Mouse (Mus musculus): ENCODE measurements around the gene Smim4. TPM values are rescaled to one million over a fixed set of nuclear protein-coding genes. Genes with fewer than 3 reads are reported as not detected.

Smim4 gene
- polyA plus RNA-seq, 1 experiment from 2014 or later: 90.8 TPM

DNA sequence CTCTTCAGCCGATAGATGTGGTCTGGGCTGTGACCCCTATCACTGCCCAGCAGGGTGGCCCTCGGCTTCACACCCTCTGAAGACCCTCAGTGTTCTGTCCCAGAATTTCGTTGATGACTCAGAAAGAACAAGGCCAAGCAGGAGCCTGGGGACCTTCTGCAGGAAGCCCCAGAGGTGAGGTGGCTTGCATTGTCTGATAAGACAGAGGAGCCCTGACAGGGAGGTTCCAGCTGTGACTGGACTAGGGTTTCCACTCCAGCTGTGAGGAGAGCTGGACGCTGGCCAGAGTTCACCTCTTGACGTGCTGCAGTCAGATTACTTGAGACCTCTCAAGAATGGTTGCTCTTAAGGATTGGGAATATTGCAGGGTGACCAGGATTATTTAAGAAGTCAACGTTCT lies 3.3 kb upstream of the Smim4 start:
- H3K4me3 ChIP-seq (replicated peaks): peak overlapping the region; percentile 87
- H3K4me1 ChIP-seq (replicated peaks): peaks cover 55% of the 10 kb centered on the region
- H3K27me3 ChIP-seq: no peaks in the 10 kb centered on the region
- peaks cover 31% of the 10 kb centered on the region for H3K36me3 ChIP-seq
- 4% methylated on average over 6 of the region's 6 CpGs for WGBS (ENCODE audit: insufficient replicate concordance)
- DNase-seq (peak; percentile 53), ATAC-seq (ENCODE audit: low read depth) (peak; percentile 14; the same call in 1 of the 2 replicates)
- peak overlapping the region; percentile 94 for H3K9ac ChIP-seq
- peak overlapping the region; percentile 99 for H3K4me2 ChIP-seq
- no peaks in the 10 kb centered on the region for H3K9me3 ChIP-seq (replicated peaks)
- H3K27ac ChIP-seq: peak overlapping the region; percentile 82

DNA sequence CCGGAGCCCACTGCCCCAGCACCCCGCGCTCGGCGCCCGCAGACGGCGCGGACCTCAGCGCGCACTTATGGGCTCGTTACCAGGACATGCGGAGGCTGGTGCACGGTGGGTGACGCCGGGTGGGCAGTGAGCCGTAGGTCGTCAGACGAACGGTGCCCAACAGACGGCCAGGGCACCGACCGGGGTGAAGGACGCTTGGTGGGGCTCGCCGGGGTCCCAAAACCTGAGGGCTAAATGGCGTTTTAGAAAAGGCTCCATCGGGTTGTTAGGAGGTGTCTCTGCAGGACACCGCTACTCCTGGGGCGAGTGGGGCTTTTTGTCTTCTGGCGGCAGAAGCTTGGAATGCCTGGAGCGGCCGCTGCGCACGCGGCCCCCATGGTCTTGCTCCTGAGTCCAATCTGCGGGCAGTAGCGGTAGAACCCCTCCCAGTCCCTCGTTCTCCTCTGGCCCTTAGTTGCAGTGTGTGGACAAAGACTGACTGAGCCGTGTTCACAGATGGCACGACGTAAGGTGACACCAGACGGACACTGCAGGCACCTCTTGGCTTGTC lies 2.6 kb upstream of the Smim4 start:
- Histone ChIP-seq H3K27me3 (no peaks in the 10 kb centered on the region), H3K9me3 (replicated peaks) (no peaks in the 10 kb centered on the region), H3K9ac (peak overlapping the region; percentile 94), H3K4me3 (replicated peaks) (peak overlapping the region; percentile 87), H3K27ac (peak overlapping the region; percentile 82), H3K4me2 (peak overlapping the region; percentile 99), H3K4me1 (replicated peaks) (peaks cover 62% of the 10 kb centered on the region), H3K36me3 (peaks cover 24% of the 10 kb centered on the region)
- WGBS (ENCODE audit: insufficient replicate concordance): under 1% methylated on average over 43 of the region's 43 CpGs
- no peak; the same call in 1 of the 2 replicates for ATAC-seq (ENCODE audit: low read depth)
- DNase-seq: no peak

DNA sequence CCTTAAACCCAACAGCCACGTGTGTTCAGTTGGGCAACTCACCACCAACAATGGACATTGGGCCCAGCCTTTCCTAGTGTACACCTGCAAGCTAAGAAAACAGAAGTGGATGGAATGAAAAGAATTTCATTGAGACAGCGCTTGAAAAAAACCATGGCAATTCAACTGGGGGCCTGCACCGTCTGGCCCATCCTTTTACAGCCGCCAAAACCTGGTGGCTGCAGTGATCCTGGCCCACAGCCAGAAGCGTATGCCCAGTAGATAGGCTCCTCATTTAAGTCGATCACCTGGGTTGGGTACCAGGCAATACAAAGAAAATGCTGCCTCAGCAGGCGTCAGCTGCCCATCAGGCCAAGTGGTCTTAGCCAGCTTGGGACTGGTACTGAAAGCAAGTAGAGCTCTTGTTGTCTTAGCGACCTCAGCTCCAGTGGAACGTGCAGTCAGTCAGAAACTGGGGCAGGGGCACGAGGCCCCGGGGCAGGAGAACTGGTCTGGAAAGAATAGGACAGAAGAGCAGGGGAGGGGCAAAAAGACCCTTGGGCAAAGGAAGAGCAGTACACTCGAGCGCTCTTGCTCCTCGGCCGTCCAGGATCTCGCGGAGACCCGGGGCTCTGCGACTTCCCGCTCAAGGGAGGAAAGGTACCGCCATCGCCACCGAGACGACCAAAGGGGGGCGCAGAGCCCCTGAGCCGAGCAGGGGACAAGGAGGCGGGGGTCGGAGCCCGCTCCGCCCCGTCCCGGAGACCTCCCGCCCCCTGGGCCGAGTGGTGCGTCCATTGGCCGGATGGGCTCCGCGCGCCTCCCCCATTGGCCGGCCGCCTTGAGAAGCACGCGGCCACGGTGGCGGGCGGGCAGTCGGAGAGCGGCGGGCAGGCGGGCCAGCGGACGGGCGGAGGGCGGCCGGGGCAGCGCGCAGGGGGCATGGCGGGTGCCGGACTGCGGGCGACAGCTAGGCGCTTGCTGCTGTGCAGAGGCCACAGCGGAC lies 1.8 kb upstream of the Smim4 start, which contains the start of gene Nt5dc2:
Nt5dc2 (plus strand) TSS at position 818 of the 985 bp plus-strand sequence.
- H3K4me2 ChIP-seq: peak within 1 kb of the TSS; percentile 99
- peak within 1 kb of the TSS; percentile 94 for H3K9ac ChIP-seq
- DNase-seq (peak; percentile 81), ATAC-seq (ENCODE audit: low read depth) (peak; percentile 66)
- WGBS (ENCODE audit: insufficient replicate concordance): 7% methylated on average over 57 of the region's 63 CpGs
- H3K4me3 ChIP-seq (replicated peaks): peak within 1 kb of the TSS; percentile 87
- no peaks in the 10 kb centered on the region for H3K9me3 ChIP-seq (replicated peaks)
- H3K27me3 ChIP-seq: no peaks in the 10 kb centered on the region
- peaks cover 19% of the 10 kb centered on the region for H3K36me3 ChIP-seq
- peak within 1 kb of the TSS; percentile 82 for H3K27ac ChIP-seq
- peaks cover 70% of the 10 kb centered on the region for H3K4me1 ChIP-seq (replicated peaks)

DNA sequence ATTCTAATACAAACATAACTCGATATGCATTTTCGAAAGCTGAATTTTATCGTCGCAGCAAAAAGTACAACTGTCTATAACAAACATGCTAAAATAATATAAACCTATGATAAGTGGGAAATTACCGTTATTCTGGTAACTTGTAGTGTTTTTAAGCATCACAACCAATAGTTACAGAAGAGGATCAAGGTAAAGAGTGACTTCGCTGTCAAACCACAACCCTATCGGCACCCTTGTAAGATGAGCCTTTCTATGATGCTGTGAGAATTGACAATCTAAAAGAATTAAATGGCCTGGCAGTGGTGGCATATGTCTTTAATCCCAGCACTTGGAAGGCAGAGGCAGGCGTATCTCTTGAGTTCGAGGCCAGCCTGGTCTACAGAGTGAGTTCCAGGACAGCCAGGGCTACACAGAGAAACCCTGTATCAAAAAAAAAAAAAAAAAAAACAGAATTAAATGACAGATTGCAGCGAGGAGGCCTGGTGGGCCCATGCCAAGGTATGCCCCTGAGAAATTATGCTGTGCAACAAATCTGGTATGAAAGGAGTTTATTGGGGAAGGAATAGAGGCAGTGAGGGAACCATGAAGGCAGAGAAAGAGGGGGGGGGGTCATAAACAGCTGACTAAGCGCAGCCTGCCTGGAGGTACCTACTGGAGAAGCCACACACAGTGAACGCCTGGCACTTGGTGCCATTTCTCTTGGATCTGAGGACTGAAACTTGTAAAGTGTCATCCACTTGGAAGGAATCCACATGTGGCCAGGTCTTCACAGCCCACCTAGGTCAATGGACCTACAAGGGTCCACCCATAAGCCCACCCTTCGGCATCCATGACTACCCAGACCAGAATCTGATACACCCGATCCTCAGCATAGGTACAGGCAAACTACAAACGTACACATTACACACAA lies 825 bp upstream of the Smim4 start:
- no peak for DNase-seq

DNA sequence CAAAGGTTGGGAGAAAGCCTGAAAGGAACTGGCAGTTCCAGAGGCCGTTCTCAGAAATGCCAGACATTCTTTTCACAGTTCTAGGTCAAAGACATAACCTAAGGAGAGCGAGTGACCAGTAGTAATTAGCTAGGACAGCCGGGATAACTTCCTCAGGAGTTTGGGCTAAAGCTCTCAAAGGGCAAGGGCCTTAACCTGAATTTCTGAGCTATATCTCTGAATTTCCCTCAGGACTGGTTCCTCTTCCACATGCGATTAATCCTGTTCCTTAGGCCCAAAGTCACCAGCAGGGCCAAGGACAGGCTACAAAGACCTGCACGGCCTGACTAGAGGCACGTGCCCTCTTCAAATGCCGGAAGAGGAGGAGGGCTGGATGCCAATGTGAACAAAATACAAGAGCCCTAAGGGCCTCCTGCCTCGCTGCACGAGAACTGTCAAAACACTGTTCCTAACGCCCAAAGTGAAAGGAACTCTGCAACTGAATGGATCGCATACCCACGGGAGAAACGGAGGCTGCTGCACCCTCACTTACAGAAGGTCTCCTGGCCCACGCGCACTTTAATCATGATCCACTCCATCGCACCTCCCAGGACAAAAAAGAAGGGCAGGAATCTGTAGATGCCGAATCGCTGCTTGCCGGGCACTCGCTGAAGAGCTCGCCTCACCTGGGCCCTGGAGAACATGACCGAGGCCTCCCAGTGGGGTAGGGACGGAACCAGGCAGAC lies 493 bp downstream of the Smim4 start:
- Histone ChIP-seq H3K4me2 (peak overlapping the region; percentile 99), H3K9ac (peak overlapping the region; percentile 93), H3K36me3 (peaks cover 18% of the 10 kb centered on the region), H3K4me3 (replicated peaks) (peak overlapping the region; percentile 81), H3K27ac (peak overlapping the region; percentile 91), H3K27me3 (no peaks in the 10 kb centered on the region), H3K9me3 (replicated peaks) (no peaks in the 10 kb centered on the region), H3K4me1 (replicated peaks) (peaks cover 77% of the 10 kb centered on the region)
- peak; percentile 34 for DNase-seq
- WGBS (ENCODE audit: insufficient replicate concordance): 2% methylated on average over 23 of the region's 23 CpGs
- peak; percentile 14 for ATAC-seq (ENCODE audit: low read depth)

More for the DNA sequence above, 825 bp upstream of the Smim4 start:
- Histone ChIP-seq H3K27me3 (no peaks in the 10 kb centered on the region), H3K9me3 (replicated peaks) (no peaks in the 10 kb centered on the region), H3K4me1 (replicated peaks) (peaks cover 80% of the 10 kb centered on the region), H3K9ac (peak overlapping the region; percentile 60), H3K27ac (peak overlapping the region; percentile 82), H3K4me3 (replicated peaks) (peak overlapping the region; percentile 81), H3K36me3 (peaks cover 13% of the 10 kb centered on the region), H3K4me2 (peak overlapping the region; percentile 99)
- WGBS (ENCODE audit: insufficient replicate concordance): 59% methylated on average over 15 of the region's 15 CpGs
- ATAC-seq (ENCODE audit: low read depth): no peak

DNA sequence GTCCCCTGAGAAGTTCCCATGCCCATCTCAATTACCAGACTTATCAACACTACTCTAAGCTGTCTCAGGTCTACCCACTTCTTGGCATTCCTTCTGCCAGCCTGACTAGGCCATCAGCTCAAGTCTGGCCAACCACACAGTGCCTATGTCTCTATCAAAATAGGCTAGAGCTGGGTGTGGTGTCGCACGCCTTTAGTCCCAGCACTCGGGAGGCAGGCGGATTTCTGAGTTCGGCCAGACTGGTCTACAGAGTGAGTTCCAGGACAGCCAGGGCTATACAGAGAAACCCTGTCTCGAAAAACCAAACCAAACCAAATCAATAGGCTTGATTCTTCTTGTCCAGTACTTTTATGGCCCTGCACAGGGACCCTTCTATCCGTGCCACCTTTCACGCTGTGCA lies 1.9 kb downstream of the Smim4 start:
- Histone ChIP-seq H3K27ac (peak overlapping the region; percentile 71), H3K27me3 (no peaks in the 10 kb centered on the region), H3K4me1 (replicated peaks) (peaks cover 64% of the 10 kb centered on the region), H3K4me2 (peak overlapping the region; percentile 68), H3K9me3 (replicated peaks) (no peaks in the 10 kb centered on the region), H3K36me3 (peaks cover 25% of the 10 kb centered on the region), H3K4me3 (replicated peaks) (peak overlapping the region; percentile 42), H3K9ac (peak overlapping the region; percentile 67)
- ATAC-seq (ENCODE audit: low read depth) (no peak), DNase-seq (no peak)
- WGBS (ENCODE audit: insufficient replicate concordance): 57% methylated on average over 8 of the region's 8 CpGs

DNA sequence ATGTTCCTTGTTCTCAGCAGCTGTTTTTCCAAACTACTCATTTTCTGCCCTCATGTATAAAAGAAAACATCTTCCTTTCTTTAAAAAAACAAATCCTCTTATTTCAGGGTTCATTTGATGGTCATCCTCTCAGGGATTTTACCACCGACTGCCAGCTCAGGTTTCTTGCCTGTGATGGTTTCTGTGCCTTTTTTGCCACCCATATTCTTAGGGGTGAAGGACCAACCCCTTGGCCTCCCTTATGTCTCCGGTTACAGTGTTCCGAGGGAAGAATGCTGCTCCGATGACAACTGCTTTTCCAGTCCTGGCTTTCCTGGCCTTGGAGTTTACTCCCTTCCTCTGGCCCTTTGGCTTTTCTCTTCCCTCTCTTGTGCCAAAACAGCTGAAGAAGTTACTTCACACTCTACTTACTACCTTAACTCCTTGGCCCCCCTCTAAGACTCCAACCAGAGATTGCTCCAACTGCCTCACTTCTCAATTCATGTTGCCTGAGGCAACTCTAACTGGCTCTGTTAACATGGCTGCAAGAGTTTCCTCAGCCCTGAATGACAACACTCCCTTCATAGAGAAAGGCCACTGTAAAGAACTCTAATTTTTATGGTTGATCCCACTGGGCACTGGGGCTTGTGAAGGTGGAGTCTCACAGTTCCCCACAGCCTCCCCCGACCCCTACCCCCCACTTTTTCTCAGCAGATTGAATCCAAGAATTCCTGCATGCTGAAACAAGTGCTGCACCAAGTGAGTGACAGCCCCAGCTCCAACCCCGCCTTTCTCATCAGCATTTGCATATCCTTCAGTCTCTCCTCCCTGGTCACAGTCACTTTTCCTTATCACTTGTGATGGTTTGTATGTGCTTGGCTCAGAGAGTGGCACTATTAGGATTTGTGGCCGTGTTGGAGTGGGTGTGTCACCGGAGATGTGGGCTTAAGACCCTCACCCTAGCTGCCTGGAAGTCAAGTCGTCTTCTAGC lies 3.4 kb downstream of the Smim4 start:
- Histone ChIP-seq H3K27me3 (no peaks in the 10 kb centered on the region), H3K4me1 (replicated peaks) (peaks cover 54% of the 10 kb centered on the region), H3K27ac (peak overlapping the region; percentile 71), H3K4me3 (replicated peaks) (peak overlapping the region; percentile 18; the same call in 1 of the 2 replicates), H3K9me3 (replicated peaks) (no peaks in the 10 kb centered on the region), H3K9ac (peak overlapping the region; percentile 38), H3K4me2 (peak overlapping the region; percentile 68), H3K36me3 (peaks cover 33% of the 10 kb centered on the region)
- ATAC-seq (ENCODE audit: low read depth) (no peak), DNase-seq (no peak)
- WGBS (ENCODE audit: insufficient replicate concordance): 58% methylated on average over 9 of the region's 9 CpGs

DNA sequence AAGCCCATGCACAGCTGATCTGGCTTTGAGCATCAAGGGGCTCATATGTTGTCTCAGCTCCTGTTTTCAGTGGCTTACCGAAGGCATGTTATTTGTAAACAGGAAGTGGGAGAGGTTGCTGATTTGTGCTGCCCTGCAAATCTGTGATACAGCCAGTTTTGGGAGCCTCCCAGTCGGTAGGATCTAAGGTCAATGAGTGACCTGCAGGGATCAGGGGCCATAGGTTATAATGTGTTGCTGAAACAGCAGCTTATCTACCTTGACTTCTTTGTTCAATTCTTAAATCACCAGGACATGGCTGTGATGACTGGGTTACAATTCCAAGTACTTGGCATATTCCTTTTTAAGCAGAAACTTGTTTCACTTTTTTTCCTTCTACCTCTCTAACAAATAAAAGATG lies 13.2 kb downstream of the Smim4 start:
- Histone ChIP-seq H3K27me3 (no peaks in the 10 kb centered on the region), H3K27ac (0 out of 2 replicates have a peak overlapping the region, but pooled peaks have one; percentile 13), H3K9me3 (replicated peaks) (no peaks in the 10 kb centered on the region), H3K4me3 (replicated peaks) (no peak overlapping the region), H3K36me3 (peaks cover 80% of the 10 kb centered on the region), H3K9ac (no peak overlapping the region), H3K4me2 (no peak overlapping the region), H3K4me1 (replicated peaks) (peaks cover 34% of the 10 kb centered on the region)
- DNase-seq: no peak
- no peak for ATAC-seq (ENCODE audit: low read depth)
- 42% methylated on average over 2 of the region's 2 CpGs for WGBS (ENCODE audit: insufficient replicate concordance)

DNA sequence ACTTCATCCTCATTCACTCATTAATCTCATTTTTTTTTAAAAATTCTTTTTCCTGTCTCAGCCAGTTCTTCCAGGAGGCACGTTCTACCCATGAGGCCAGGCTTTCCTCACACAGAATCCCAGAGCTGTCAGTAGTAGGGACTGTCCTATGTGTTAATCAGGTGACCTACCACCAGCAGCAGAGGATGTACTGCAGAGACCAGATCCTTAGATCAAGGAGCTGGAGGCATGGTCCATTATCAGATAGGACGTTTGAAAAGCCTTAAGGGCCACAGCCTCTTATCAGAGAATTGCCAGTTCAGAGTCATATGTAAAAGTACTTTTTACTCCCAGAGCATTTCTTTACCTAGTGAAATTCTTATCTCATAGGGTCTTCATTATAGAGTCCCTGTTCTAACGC lies 14.7 kb downstream of the Smim4 start:
- Histone ChIP-seq H3K36me3 (peaks cover 88% of the 10 kb centered on the region), H3K9me3 (replicated peaks) (no peaks in the 10 kb centered on the region), H3K9ac (no peak overlapping the region), H3K4me3 (replicated peaks) (no peak overlapping the region), H3K27ac (peak overlapping the region; percentile 34; the same call in 1 of the 2 replicates), H3K4me2 (no peak overlapping the region), H3K4me1 (replicated peaks) (peaks cover 46% of the 10 kb centered on the region), H3K27me3 (no peaks in the 10 kb centered on the region)
- WGBS (ENCODE audit: insufficient replicate concordance): 44% methylated on average over 3 of the region's 3 CpGs
- ATAC-seq (ENCODE audit: low read depth): peak; percentile 47; the same call in 1 of the 2 replicates
- no peak for DNase-seq
